Mouse (Mus musculus) cortical plate, adult 2 months (tissue): Measurements from ENCODE around the gene Trmt10a. TPM values are rescaled to one million over a fixed set of nuclear protein-coding genes. Genes with fewer than 3 reads are reported as not detected.

Experiments used
- H3K27ac ChIP-seq: fragments of 200-500 bp; 2 replicates; pipeline ENCODE4 v1.5.1; 2012; ENCODE audit warnings: low read length, control low read depth, inconsistent platforms; ENCODE audit not compliant: insufficient read depth
- H3K4me1 ChIP-seq: fragments of 200-500 bp; 2 replicates; pipeline ENCODE4 v1.6.1; 2011; ENCODE audit warnings: low read length; ENCODE audit not compliant: control insufficient read depth, insufficient read depth
- H3K4me3 ChIP-seq: fragments of 200-500 bp; 2 replicates; pipeline ENCODE4 v1.5.1; 2011; ENCODE audit warnings: mild to moderate bottlenecking, low read length, control low read depth; ENCODE audit not compliant: insufficient read depth
- CTCF ChIP-seq: fragments of 200-500 bp; IDR thresholded peaks from 2 replicates; pipeline ENCODE4 v1.5.1; 2011; ENCODE audit warnings: mild to moderate bottlenecking, control low read depth, low read length; ENCODE audit not compliant: insufficient read depth; ENCODE audit errors: extremely low read depth
- POLR2A ChIP-seq: fragments of 200-500 bp; IDR thresholded peaks from 2 replicates; pipeline ENCODE4 v1.6.1; 2011; ENCODE audit warnings: mild to moderate bottlenecking, low read length, control low read depth; ENCODE audit not compliant: insufficient read depth; ENCODE audit errors: extremely low read depth
- polyA plus RNA-seq: library from polyadenylated mRNA; depleted of rRNA; stranded (reverse); fragments of >200 nt; gene quantifications from 2 replicates; pipeline ENCODE4 v1.2.3, GENCODE M21; 2012

Gene Trmt10a
- polyA plus RNA-seq, 1 experiment, result 6.7 TPM

GRCm38 (mm10) chr3:138114106-138114505 lies 29.1 kb upstream of the Trmt10a start:
- Histone ChIP-seq H3K27ac (no peak overlapping the region), H3K4me1 (no peaks in the 10 kb centered on the region), H3K4me3 (no peak overlapping the region)
- no peak for TF ChIP-seq POLR2A

- no peak overlapping the region for H3K4me3 ChIP-seq
- no peaks in the 10 kb centered on the region for H3K4me1 ChIP-seq
- TF ChIP-seq POLR2A, result no peak
- no peak for TF ChIP-seq CTCF
- no peak overlapping the region for H3K27ac ChIP-seq
Measured at GRCm38 (mm10) chr3:138116871-138117270, 26.4 kb upstream of the Trmt10a start.

GRCm38 (mm10) chr3:138118392-138118791 lies 24.9 kb upstream of the Trmt10a start:
- H3K4me3 ChIP-seq, result no peak overlapping the region
- TF ChIP-seq CTCF (no peak), POLR2A (no peak)
- no peaks in the 10 kb centered on the region for H3K4me1 ChIP-seq
- H3K27ac ChIP-seq, result no peak overlapping the region

- H3K27ac ChIP-seq, result no peak overlapping the region
- TF ChIP-seq CTCF, result no peak
- TF ChIP-seq POLR2A, result no peak
- H3K4me3 ChIP-seq, result no peak overlapping the region
- H3K4me1 ChIP-seq, result no peaks in the 10 kb centered on the region
Measured at GRCm38 (mm10) chr3:138118831-138119230, 24.4 kb upstream of the Trmt10a start.

GRCm38 (mm10) chr3:138119444-138120105 lies 23.7 kb upstream of the Trmt10a start:
- Histone ChIP-seq H3K4me1 (no peaks in the 10 kb centered on the region), H3K27ac (no peak overlapping the region), H3K4me3 (no peak overlapping the region)
- TF ChIP-seq POLR2A (no peak), CTCF (no peak)

GRCm38 (mm10) chr3:138121461-138121860 lies 21.8 kb upstream of the Trmt10a start:
- TF ChIP-seq CTCF (no peak), POLR2A (no peak)
- H3K27ac ChIP-seq, result no peak overlapping the region
- H3K4me1 ChIP-seq, result no peaks in the 10 kb centered on the region
- no peak overlapping the region for H3K4me3 ChIP-seq

- H3K27ac ChIP-seq, result no peak overlapping the region
- TF ChIP-seq CTCF (no peak), POLR2A (no peak)
- H3K4me1 ChIP-seq, result no peaks in the 10 kb centered on the region
- no peak overlapping the region for H3K4me3 ChIP-seq
Measured at GRCm38 (mm10) chr3:138123842-138124241, 19.4 kb upstream of the Trmt10a start.

GRCm38 (mm10) chr3:138129110-138129509 lies 14.1 kb upstream of the Trmt10a start:
- TF ChIP-seq CTCF (no peak), POLR2A (no peak)

GRCm38 (mm10) chr3:138130692-138131091 lies 12.6 kb upstream of the Trmt10a start:
- no peaks in the 10 kb centered on the region for H3K4me1 ChIP-seq
- H3K4me3 ChIP-seq, result no peak overlapping the region
- no peak overlapping the region for H3K27ac ChIP-seq
- TF ChIP-seq POLR2A (no peak), CTCF (no peak)

More at GRCm38 (mm10) chr3:138129110-138129509, 14.1 kb upstream of the Trmt10a start:
- H3K4me1 ChIP-seq, result no peaks in the 10 kb centered on the region
- H3K4me3 ChIP-seq, result no peak overlapping the region
- H3K27ac ChIP-seq, result no peak overlapping the region

- TF ChIP-seq CTCF (no peak), POLR2A (no peak)
- Histone ChIP-seq H3K27ac (no peak overlapping the region), H3K4me1 (no peaks in the 10 kb centered on the region), H3K4me3 (no peak overlapping the region)
Measured at GRCm38 (mm10) chr3:138131168-138131567, 12.1 kb upstream of the Trmt10a start.
